Mouse (Mus musculus) frontal cortex, adult (tissue): ENCODE measurements around the gene Agbl1.
"Not testable (repeated sequence)": the region's sequence is repeated elsewhere in the genome, so short reads cannot be mapped to it uniquely, and the experiment has no call there.

Experiments
- ATAC-seq: cut with Nextera tagmentation; 2 replicates; pipeline ENCODE4 v1.9.2; 2017; ENCODE audit warnings: mild to moderate bottlenecking, moderate library complexity, mixed read lengths; ENCODE audit not compliant: low TSS enrichment

The Agbl1 gene

GRCm38 (mm10) chr7:76229311-76229937, at the start of gene Agbl1:
Agbl1 (plus strand) TSS chr7:76229887.
- no peak for ATAC-seq

GRCm38 (mm10) chr7:76185005-76185658, 44.6 kb upstream of the Agbl1 start:
- ATAC-seq = peak; percentile 97

- ATAC-seq = 0 out of 2 replicates have a peak, but pooled peaks have one; percentile 29
These were observed 44.0 kb upstream of the Agbl1 start for GRCm38 (mm10) chr7:76185681-76186121.

GRCm38 (mm10) chr7:76218546-76218945, 11.1 kb upstream of the Agbl1 start:
- ATAC-seq = no peak

GRCm38 (mm10) chr7:76219797-76220469, 9.8 kb upstream of the Agbl1 start:
- ATAC-seq = no peak

GRCm38 (mm10) chr7:76222691-76223090, 7.0 kb upstream of the Agbl1 start:
- no peak for ATAC-seq

GRCm38 (mm10) chr7:76228881-76229280, 806 bp upstream of the Agbl1 start:
- ATAC-seq = no peak

GRCm38 (mm10) chr7:76234321-76234720, 4.6 kb downstream of the Agbl1 start:
- no peak for ATAC-seq

- no peak for ATAC-seq
These were observed 7.8 kb downstream of the Agbl1 start for GRCm38 (mm10) chr7:76237497-76237896.

GRCm38 (mm10) chr7:76244839-76245238, 15.2 kb downstream of the Agbl1 start:
- ATAC-seq = not testable (repeated sequence)

- ATAC-seq = no peak
These were observed 45.4 kb downstream of the Agbl1 start for GRCm38 (mm10) chr7:76275061-76275460.

GRCm38 (mm10) chr7:76282831-76283230, 53.1 kb downstream of the Agbl1 start:
- no peak for ATAC-seq

GRCm38 (mm10) chr7:76287531-76287930, 57.8 kb downstream of the Agbl1 start:
- ATAC-seq = peak; percentile 83

- ATAC-seq = no peak
These were observed 92.3 kb downstream of the Agbl1 start for GRCm38 (mm10) chr7:76321866-76322553.

- ATAC-seq = no peak
These were observed 96.4 kb downstream of the Agbl1 start for GRCm38 (mm10) chr7:76326091-76326490.

GRCm38 (mm10) chr7:76339308-76339707, 109.6 kb downstream of the Agbl1 start:
- no peak for ATAC-seq

- no peak for ATAC-seq
These were observed 111.9 kb downstream of the Agbl1 start for GRCm38 (mm10) chr7:76341601-76342000.

GRCm38 (mm10) chr7:76353469-76353868, 123.8 kb downstream of the Agbl1 start:
- ATAC-seq = no peak

GRCm38 (mm10) chr7:76354510-76354909, 124.8 kb downstream of the Agbl1 start:
- ATAC-seq = no peak

- no peak for ATAC-seq
These were observed 141.6 kb downstream of the Agbl1 start for GRCm38 (mm10) chr7:76371269-76371668.

- ATAC-seq = no peak
These were observed 149.8 kb downstream of the Agbl1 start for GRCm38 (mm10) chr7:76379493-76379892.

GRCm38 (mm10) chr7:76381986-76382385, 152.3 kb downstream of the Agbl1 start:
- ATAC-seq = no peak
